Mouse (Mus musculus) thymus, postnatal 0 days (tissue): ENCODE results near the gene Csk. TPM values are rescaled to one million over a fixed set of nuclear protein-coding genes. Genes with fewer than 3 reads are reported as not detected.

Source experiments
- DNase-seq: peaks from one replicate; pipeline ENCODE4 v3.0.0-alpha.2; 2015; ENCODE audit warnings: low spot score
- polyA plus RNA-seq: library from polyadenylated mRNA; unstranded; fragments of >200 nt; fragmentation: Nextera tagmentation; extraction: Ambion mirVana; gene quantifications from 2 replicates; pipeline ENCODE4 v1.2.1, GENCODE M21; 2015

The Csk gene
- polyA plus RNA-seq, 1 experiment from 2014 or later, result 98.5 TPM

- DNase-seq, result no peak
Observed at GRCm38 (mm10) chr9:57638651-57639459, 14.6 kb downstream of the Csk start.

GRCm38 (mm10) chr9:57637741-57638322 lies 15.6 kb downstream of the Csk start:
- peak; percentile 43 for DNase-seq

- DNase-seq, result no peak
Observed at GRCm38 (mm10) chr9:57637272-57637671, 16.2 kb downstream of the Csk start.

GRCm38 (mm10) chr9:57633481-57634024 lies 19.9 kb downstream of the Csk start:
- DNase-seq, result peak; percentile 48

GRCm38 (mm10) chr9:57629118-57629874 lies 24.1 kb downstream of the Csk start:
- DNase-seq, result peak; percentile 78

GRCm38 (mm10) chr9:57628717-57629116 lies 24.7 kb downstream of the Csk start:
- DNase-seq, result no peak

GRCm38 (mm10) chr9:57627892-57628291 lies 25.5 kb downstream of the Csk start:
- no peak for DNase-seq

GRCm38 (mm10) chr9:57627191-57627590 lies 26.2 kb downstream of the Csk start:
- no peak for DNase-seq

- DNase-seq, result no peak
Observed at GRCm38 (mm10) chr9:57625674-57626500, 27.5 kb downstream of the Csk start.

GRCm38 (mm10) chr9:57624295-57624694 lies 29.1 kb downstream of the Csk start:
- no peak for DNase-seq

- no peak for DNase-seq
Observed at GRCm38 (mm10) chr9:57620674-57621073, 32.8 kb downstream of the Csk start, which contains the start of gene Lman1l. Lman1l (minus strand) TSS chr9:57620774.

- DNase-seq, result no peak
Observed at GRCm38 (mm10) chr9:57618854-57619253, 34.6 kb downstream of the Csk start.

GRCm38 (mm10) chr9:57617556-57618169 lies 35.8 kb downstream of the Csk start:
- DNase-seq, result peak; percentile 31

- no peak for DNase-seq
Observed at GRCm38 (mm10) chr9:57614786-57615185, 38.6 kb downstream of the Csk start.

- no peak for DNase-seq
Observed at GRCm38 (mm10) chr9:57613975-57614374, 39.5 kb downstream of the Csk start.

GRCm38 (mm10) chr9:57612587-57612986 lies 40.8 kb downstream of the Csk start:
- DNase-seq, result no peak

- no peak for DNase-seq
Observed at GRCm38 (mm10) chr9:57610359-57610826, 43.0 kb downstream of the Csk start.

GRCm38 (mm10) chr9:57609803-57610202 lies 43.6 kb downstream of the Csk start:
- no peak for DNase-seq

GRCm38 (mm10) chr9:57606139-57606851 lies 47.1 kb downstream of the Csk start, which contains the start of gene Cplx3:
Cplx3 (minus strand) TSS chr9:57606281.
- DNase-seq, result peak; percentile 54

- no peak for DNase-seq
Observed at GRCm38 (mm10) chr9:57605503-57605902, 47.9 kb downstream of the Csk start.
